Mouse (Mus musculus): ENCODE measurements around the gene Rpl36. TPM values are rescaled to one million over a fixed set of nuclear protein-coding genes. Genes with fewer than 3 reads are reported as not detected.

The Rpl36 gene
- polyA plus RNA-seq (2015; fragmentation: Nextera tagmentation; extraction: Ambion mirVana), result 1,179 and 1,235 TPM in 2 replicates

- Histone ChIP-seq H3K27ac (peak within 1 kb of the TSS; percentile 96), H3K4me2 (peak within 1 kb of the TSS; percentile 92), H3K36me3 (peaks cover 43% of the 10 kb centered on the region), H3K4me1 (replicated peaks) (peaks cover 42% of the 10 kb centered on the region), H3K9me3 (no peaks in the 10 kb centered on the region), H3K27me3 (no peaks in the 10 kb centered on the region), H3K9ac (peak within 1 kb of the TSS; percentile 87), H3K4me3 (peak within 1 kb of the TSS; percentile 67)
- ATAC-seq (ENCODE audit: low FRiP score), result peak; percentile 57
- under 1% methylated on average over 52 of the region's 52 CpGs for WGBS
These were observed at the start of gene Rpl36 for GRCm38 (mm10) chr17:56613236-56613844. Rpl36 (plus strand) TSS chr17:56613416.

- no peak overlapping the region for H3K9ac ChIP-seq
- ATAC-seq (ENCODE audit: low FRiP score), result no peak
- no peak overlapping the region for H3K4me2 ChIP-seq
- no peaks in the 10 kb centered on the region for H3K4me1 ChIP-seq (replicated peaks)
- peaks cover 99% of the 10 kb centered on the region for H3K36me3 ChIP-seq
- no peaks in the 10 kb centered on the region for H3K27me3 ChIP-seq
- 94% methylated on average over 29 of the region's 29 CpGs for WGBS
- no peak overlapping the region for H3K4me3 ChIP-seq
- no peaks in the 10 kb centered on the region for H3K9me3 ChIP-seq
- no peak overlapping the region for H3K27ac ChIP-seq
These were observed 46.9 kb upstream of the Rpl36 start for GRCm38 (mm10) chr17:56566293-56566692.

- no peak overlapping the region for H3K4me3 ChIP-seq
- no peaks in the 10 kb centered on the region for H3K4me1 ChIP-seq (replicated peaks)
- H3K36me3 ChIP-seq, result peaks cover 99% of the 10 kb centered on the region
- 91% methylated on average over 5 of the region's 5 CpGs for WGBS
- no peaks in the 10 kb centered on the region for H3K27me3 ChIP-seq
- no peak overlapping the region for H3K9ac ChIP-seq
- no peak for ATAC-seq (ENCODE audit: low FRiP score)
- H3K9me3 ChIP-seq, result no peaks in the 10 kb centered on the region
- no peak overlapping the region for H3K27ac ChIP-seq
- no peak overlapping the region for H3K4me2 ChIP-seq
These were observed 46.3 kb upstream of the Rpl36 start for GRCm38 (mm10) chr17:56566918-56567317.

DNA sequence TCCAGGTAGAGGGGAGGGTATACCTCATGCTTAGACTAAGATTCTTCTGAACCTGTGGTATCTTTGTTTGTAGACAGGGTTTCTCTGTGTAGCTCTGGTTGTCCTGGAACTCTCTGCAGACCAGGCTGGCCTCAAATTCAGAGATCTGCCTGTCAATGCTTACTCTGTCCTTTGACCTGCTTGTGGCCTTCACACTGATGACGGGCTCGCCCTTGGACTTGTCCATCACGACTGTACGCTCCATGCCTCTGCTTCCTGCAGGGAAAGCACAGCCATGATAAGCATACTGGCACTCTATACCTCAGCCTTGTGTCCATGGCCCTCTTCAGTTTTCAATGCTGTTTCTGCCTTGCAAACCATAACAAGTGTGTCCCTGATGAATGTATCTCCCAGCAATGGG, 45.8 kb upstream of the Rpl36 start:
- H3K36me3 ChIP-seq, result peaks cover 99% of the 10 kb centered on the region
- no peak overlapping the region for H3K27ac ChIP-seq
- H3K27me3 ChIP-seq, result no peaks in the 10 kb centered on the region
- ATAC-seq (ENCODE audit: low FRiP score), result no peak
- no peak overlapping the region for H3K4me3 ChIP-seq
- 97% methylated on average over 4 of the region's 4 CpGs for WGBS
- H3K4me1 ChIP-seq (replicated peaks), result peaks cover 1% of the 10 kb centered on the region
- no peak overlapping the region for H3K9ac ChIP-seq
- no peak overlapping the region for H3K4me2 ChIP-seq
- H3K9me3 ChIP-seq, result no peaks in the 10 kb centered on the region

GRCm38 (mm10) chr17:56570287-56570686, 42.9 kb upstream of the Rpl36 start:
- Histone ChIP-seq H3K4me2 (no peak overlapping the region), H3K9me3 (no peaks in the 10 kb centered on the region), H3K36me3 (peaks cover 97% of the 10 kb centered on the region), H3K9ac (no peak overlapping the region), H3K4me3 (no peak overlapping the region), H3K27me3 (no peaks in the 10 kb centered on the region), H3K27ac (no peak overlapping the region), H3K4me1 (replicated peaks) (peaks cover 10% of the 10 kb centered on the region)
- ATAC-seq (ENCODE audit: low FRiP score), result no peak
- 95% methylated on average over 4 of the region's 4 CpGs for WGBS

DNA sequence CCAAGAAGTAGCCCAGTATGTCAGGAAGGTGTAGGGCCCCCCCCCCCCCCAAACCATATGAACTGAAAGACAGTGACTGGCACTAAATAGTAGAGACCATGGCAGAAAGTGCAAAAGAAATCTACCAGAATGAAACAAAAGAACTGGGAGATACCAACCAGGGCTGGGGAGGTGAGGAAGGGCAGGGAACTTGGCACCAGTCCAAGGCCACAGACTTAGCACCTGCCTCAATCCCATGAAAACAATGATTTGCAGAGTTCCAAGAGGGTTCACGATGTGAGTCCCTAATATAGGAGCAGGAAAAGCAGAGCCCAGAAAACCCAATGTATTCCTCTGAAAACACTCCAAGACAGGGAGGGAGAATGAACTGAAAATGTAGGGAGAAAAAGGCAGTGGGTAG, 41.1 kb upstream of the Rpl36 start:
- Histone ChIP-seq H3K4me1 (replicated peaks) (peaks cover 10% of the 10 kb centered on the region), H3K9me3 (no peaks in the 10 kb centered on the region), H3K27ac (peak overlapping the region; percentile 35; the same call in 1 of the 2 replicates), H3K27me3 (no peaks in the 10 kb centered on the region), H3K9ac (no peak overlapping the region), H3K36me3 (peaks cover 94% of the 10 kb centered on the region), H3K4me2 (no peak overlapping the region), H3K4me3 (no peak overlapping the region)
- ATAC-seq (ENCODE audit: low FRiP score), result no peak
- 58% methylated on average over 1 of the region's 1 CpGs for WGBS

GRCm38 (mm10) chr17:56572939-56573338, 40.3 kb upstream of the Rpl36 start:
- no peak overlapping the region for H3K4me3 ChIP-seq
- H3K9me3 ChIP-seq, result no peaks in the 10 kb centered on the region
- H3K4me1 ChIP-seq (replicated peaks), result peaks cover 10% of the 10 kb centered on the region
- H3K27me3 ChIP-seq, result no peaks in the 10 kb centered on the region
- 88% methylated on average over 3 of the region's 3 CpGs for WGBS
- no peak overlapping the region for H3K9ac ChIP-seq
- peaks cover 94% of the 10 kb centered on the region for H3K36me3 ChIP-seq
- no peak overlapping the region for H3K27ac ChIP-seq
- no peak for ATAC-seq (ENCODE audit: low FRiP score)
- H3K4me2 ChIP-seq, result no peak overlapping the region

GRCm38 (mm10) chr17:56583071-56583470, 30.1 kb upstream of the Rpl36 start:
- Histone ChIP-seq H3K9ac (peak overlapping the region; percentile 88), H3K4me2 (peak overlapping the region; percentile 97), H3K4me1 (replicated peaks) (peaks cover 56% of the 10 kb centered on the region), H3K27ac (0 out of 2 replicates have a peak overlapping the region, but pooled peaks have one; percentile 96), H3K36me3 (peaks cover 62% of the 10 kb centered on the region), H3K9me3 (no peaks in the 10 kb centered on the region), H3K27me3 (no peaks in the 10 kb centered on the region), H3K4me3 (peak overlapping the region; percentile 85)
- ATAC-seq (ENCODE audit: low FRiP score), result no peak
- 81% methylated on average over 1 of the region's 1 CpGs for WGBS

DNA sequence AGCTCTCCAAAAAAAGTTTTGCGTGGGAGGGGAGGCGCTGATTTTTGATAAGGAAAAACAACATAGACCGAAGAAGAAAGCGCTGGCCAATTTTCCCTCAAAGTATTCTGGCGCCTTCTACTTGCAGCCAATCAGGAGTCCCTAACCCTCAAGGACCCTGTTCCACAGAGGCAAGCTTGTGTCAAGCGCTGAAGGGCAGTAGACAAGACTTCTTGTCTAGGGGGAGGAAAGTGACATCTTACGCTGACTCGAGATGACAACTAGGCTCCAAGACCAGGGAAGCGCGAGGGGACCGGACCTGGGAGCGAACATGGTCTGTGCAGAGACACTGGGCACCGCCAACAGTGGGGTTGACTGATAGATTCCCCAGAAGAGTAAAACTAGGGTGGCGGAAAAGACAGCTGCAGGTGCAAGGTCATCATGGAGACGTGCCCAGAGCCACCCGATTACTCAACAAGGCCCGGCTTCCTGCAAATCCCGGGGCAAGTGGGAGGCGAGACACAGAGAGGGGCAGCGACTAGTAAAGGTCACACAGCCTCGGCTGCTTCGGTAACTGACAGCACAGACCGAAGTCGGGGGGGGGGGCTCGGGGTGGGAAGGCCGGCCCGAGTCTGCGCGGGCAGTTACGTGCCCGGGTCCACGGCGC, 29.5 kb upstream of the Rpl36 start:
- 6% methylated on average over 31 of the region's 33 CpGs for WGBS
- ATAC-seq (ENCODE audit: low FRiP score), result peak; percentile 0; the same call in 1 of the 2 replicates
- H3K36me3 ChIP-seq, result peaks cover 61% of the 10 kb centered on the region
- H3K4me2 ChIP-seq, result peak overlapping the region; percentile 97
- H3K27me3 ChIP-seq, result no peaks in the 10 kb centered on the region
- peaks cover 62% of the 10 kb centered on the region for H3K4me1 ChIP-seq (replicated peaks)
- H3K9ac ChIP-seq, result peak overlapping the region; percentile 88
- no peaks in the 10 kb centered on the region for H3K9me3 ChIP-seq
- H3K27ac ChIP-seq, result peak overlapping the region; percentile 96
- peak overlapping the region; percentile 85 for H3K4me3 ChIP-seq

DNA sequence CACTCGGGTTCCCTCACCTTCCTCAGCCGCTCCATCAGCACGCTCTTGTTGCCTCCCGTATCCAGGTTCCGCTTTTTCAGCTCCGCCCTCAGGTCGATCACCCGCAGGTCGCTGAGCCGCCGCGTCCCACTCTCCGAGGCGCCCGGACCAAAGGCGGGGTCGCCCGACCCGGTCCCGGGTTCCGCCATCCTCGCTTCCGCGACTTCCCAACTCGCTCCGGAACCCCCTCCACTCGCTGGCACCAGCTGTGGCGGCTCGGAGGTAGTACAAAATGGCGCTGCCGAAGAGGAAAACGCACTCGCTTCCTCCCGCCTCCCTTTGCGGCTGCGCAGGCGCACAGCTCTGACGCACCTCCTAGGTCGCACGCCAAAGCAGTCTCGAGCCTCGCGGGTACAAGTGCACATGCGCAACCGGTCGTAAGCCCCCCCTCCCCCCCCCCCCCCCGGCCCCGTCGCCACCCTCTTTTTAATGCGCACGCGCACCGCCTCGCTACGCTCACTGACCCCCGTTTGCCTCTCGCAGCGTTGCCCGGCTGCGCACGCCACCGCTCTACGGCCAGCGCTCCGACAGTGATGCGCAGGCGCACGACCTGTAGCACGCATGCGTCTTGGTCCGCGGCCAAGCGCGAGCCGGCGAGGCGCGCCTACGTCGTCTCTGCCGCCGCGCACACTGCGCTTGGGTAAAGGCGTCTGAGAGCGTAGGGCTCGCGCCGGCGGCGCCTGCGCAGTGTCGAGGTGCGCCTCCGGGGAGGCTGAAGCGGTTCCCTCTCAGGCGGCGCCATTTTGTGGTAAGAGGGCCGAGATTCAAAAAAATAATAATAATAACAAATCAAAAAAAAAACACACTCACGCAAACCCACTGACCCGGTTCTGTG, 28.7 kb upstream of the Rpl36 start, which contains the start of the genes Safb2 and Safb:
Safb2 (minus strand) TSS at position 329 of the 874 bp plus-strand sequence.
Safb (plus strand) TSS at position 569 of the 874 bp plus-strand sequence.
- Histone ChIP-seq H3K27me3 (no peaks in the 10 kb centered on the region), H3K4me2 (peak within 1 kb of the TSS; percentile 97), H3K9ac (peak within 1 kb of the TSS; percentile 93), H3K4me3 (peak within 1 kb of the TSS; percentile 85), H3K27ac (peak within 1 kb of the TSS; percentile 96), H3K36me3 (peaks cover 61% of the 10 kb centered on the region), H3K9me3 (no peaks in the 10 kb centered on the region), H3K4me1 (replicated peaks) (peaks cover 67% of the 10 kb centered on the region)
- peak; percentile 96 for ATAC-seq (ENCODE audit: low FRiP score)
- 0% methylated on average over 93 of the region's 101 CpGs for WGBS

- ATAC-seq (ENCODE audit: low FRiP score), result peak; percentile 29
- H3K4me1 ChIP-seq (replicated peaks), result peaks cover 72% of the 10 kb centered on the region
These were observed 27.9 kb upstream of the Rpl36 start for GRCm38 (mm10) chr17:56585171-56585821.

More at GRCm38 (mm10) chr17:56585171-56585821, 27.9 kb upstream of the Rpl36 start:
- Histone ChIP-seq H3K9ac (peak overlapping the region; percentile 93), H3K27me3 (no peaks in the 10 kb centered on the region), H3K9me3 (no peaks in the 10 kb centered on the region), H3K4me2 (peak overlapping the region; percentile 93), H3K36me3 (peaks cover 61% of the 10 kb centered on the region), H3K27ac (peak overlapping the region; percentile 94), H3K4me3 (peak overlapping the region; percentile 85)
- WGBS, result under 1% methylated on average over 61 of the region's 61 CpGs

Measured in hindbrain, embryonic 13.5 days (tissue).